Mouse (Mus musculus) heart, adult 2 months (tissue): ENCODE measurements at regions not wholly inside any gene's neighbourhood (a gene's known extent, or its start where the extent isn't known, plus 50 kb on each side); places are given as distances from the start of the nearest gene placed in this dataset.
A peak's percentile ranks its signal among the peaks of the same experiment; 100 is the strongest.

Experiments
- DNase-seq, 2 experiments: peaks; one replicate each; pipeline ENCODE4 v3.0.0; 2021
- H3K27ac ChIP-seq: fragments of 200-600 bp; 2 replicates; pipeline ENCODE4 v1.8.1; 2022
- H3K27me3 ChIP-seq: fragments of 200-500 bp; 2 replicates; pipeline ENCODE4 v1.6.1; 2012; ENCODE audit warnings: mild to moderate bottlenecking, low read length, inconsistent platforms, mixed read lengths; ENCODE audit not compliant: control insufficient read depth, insufficient read depth
- H3K36me3 ChIP-seq: fragments of 200-500 bp; 2 replicates; pipeline ENCODE4 v1.6.1; 2012; ENCODE audit warnings: low read length, inconsistent platforms; ENCODE audit not compliant: control insufficient read depth, insufficient read depth
- H3K4me1 ChIP-seq: fragments of 200-500 bp; 2 replicates; pipeline ENCODE4 v1.6.1; 2011; ENCODE audit warnings: low read length; ENCODE audit not compliant: control insufficient read depth, insufficient read depth
- H3K4me3 ChIP-seq: fragments of 200-600 bp; 2 replicates; pipeline ENCODE4 v1.8.1; 2022
- H3K79me2 ChIP-seq: fragments of 200-500 bp; replicated peaks from 2 replicates; pipeline ENCODE4 v1.6.1; 2012; ENCODE audit warnings: mild to moderate bottlenecking, inconsistent platforms, low read length, moderate library complexity, mixed read lengths; ENCODE audit not compliant: control insufficient read depth, insufficient read depth
- H3K9ac ChIP-seq: fragments of 200-500 bp; 2 replicates; pipeline ENCODE4 v1.6.1; 2012; ENCODE audit warnings: low read depth, mild to moderate bottlenecking, control low read depth, inconsistent platforms, low read length, mixed read lengths
- CTCF ChIP-seq: fragments of 200-600 bp; IDR thresholded peaks from 2 replicates; pipeline ENCODE4 v1.8.1; 2022; ENCODE audit warnings: antibody characterized with exemption, mild to moderate bottlenecking, moderate library complexity
- EP300 ChIP-seq: fragments of 200-500 bp; IDR thresholded peaks from 2 replicates; pipeline ENCODE4 v1.6.1; 2011; ENCODE audit warnings: low read depth, low read length, control low read depth; ENCODE audit not compliant: insufficient read depth
- POLR2A ChIP-seq: fragments of 200-500 bp; IDR thresholded peaks from 2 replicates; pipeline ENCODE4 v1.6.1; 2011; ENCODE audit warnings: mild to moderate bottlenecking, low read depth, low read length, control low read depth; ENCODE audit not compliant: insufficient read depth
- WGBS: fragments of 180-500 bp; shearing (Covaris S2); methylation state at CpG from one replicate; pipeline ENCODE4 v1.1.7; 2018; 5-methylcytosine and 5-hydroxymethylcytosine counted together
- intact Hi-C: fragments of 180-260 bp; cut with DNase I; formaldehyde crosslinking; loops from one replicate; pipeline ENCODE4 v1.15.1; 2025

- Histone ChIP-seq H3K4me1 (no peaks in the 10 kb centered on the region), H3K79me2 (no peaks in the 10 kb centered on the region), H3K27me3 (no peaks in the 10 kb centered on the region), H3K27ac (no peak overlapping the region), H3K9ac (no peak overlapping the region), H3K4me3 (no peak overlapping the region), H3K36me3 (no peaks in the 10 kb centered on the region)
- 57% methylated on average over 7 of the region's 7 CpGs for WGBS
- TF ChIP-seq POLR2A (no peak), EP300 (no peak), CTCF (no peak)
- intact Hi-C loops, result no loop called here
- DNase-seq, result no peak
These were observed 151.2 kb upstream of the Kcnd3 start for GRCm38 (mm10) chr3:105300693-105301548.

DNA sequence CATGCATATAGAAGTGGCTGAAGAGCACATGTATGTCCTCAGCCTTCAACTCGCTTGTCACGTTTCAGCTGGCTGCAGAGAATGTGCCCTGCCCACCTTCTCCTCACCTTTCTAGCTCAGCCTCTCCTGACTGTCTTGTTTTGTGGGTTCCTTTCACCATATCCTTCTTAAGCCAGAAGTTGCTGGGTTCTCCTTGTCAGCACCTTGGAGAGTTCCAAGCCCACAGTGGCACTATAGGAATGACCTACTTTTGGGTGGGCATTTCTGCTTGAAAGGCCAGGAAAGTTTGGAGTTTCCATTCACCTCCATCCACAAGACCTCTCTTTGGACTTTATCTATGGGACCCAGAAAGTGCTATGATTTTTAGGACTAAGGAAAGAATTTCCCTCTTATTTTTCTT lies 144.5 kb upstream of the Kcnd3 start:
- DNase-seq, result no peak
- 32% methylated on average over 2 of the region's 2 CpGs for WGBS
- no peaks in the 10 kb centered on the region for H3K27me3 ChIP-seq

DNA sequence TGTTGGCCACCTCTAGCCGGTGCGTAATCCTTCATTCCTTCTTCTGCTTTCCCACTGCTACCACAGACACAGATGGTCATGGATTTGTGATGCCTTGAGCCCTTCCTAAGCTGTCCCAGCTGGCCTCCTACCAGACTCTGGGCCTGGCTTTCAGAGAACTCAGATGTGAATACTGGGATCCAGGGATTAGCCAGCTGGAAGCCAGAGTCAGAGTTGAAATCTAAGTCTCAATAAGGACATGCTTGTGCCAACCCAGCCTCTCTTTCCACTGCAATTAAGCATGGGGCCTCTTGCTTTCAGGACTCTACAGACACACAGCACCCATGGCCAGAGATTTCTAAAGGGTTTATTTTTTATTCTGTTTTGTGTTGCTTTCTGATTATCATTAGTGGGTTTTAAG lies 143.1 kb upstream of the Kcnd3 start:
- TF ChIP-seq EP300, result no peak
- TF ChIP-seq CTCF, result no peak
- no peak for TF ChIP-seq POLR2A
- Histone ChIP-seq H3K27me3 (no peaks in the 10 kb centered on the region), H3K79me2 (no peaks in the 10 kb centered on the region), H3K36me3 (no peaks in the 10 kb centered on the region), H3K4me1 (no peaks in the 10 kb centered on the region), H3K27ac (no peak overlapping the region), H3K4me3 (no peak overlapping the region), H3K9ac (no peak overlapping the region)
- no peak for DNase-seq
- WGBS, result 87% methylated on average over 2 of the region's 2 CpGs
- intact Hi-C loops, result no loop called here

More for the DNA sequence above, 144.5 kb upstream of the Kcnd3 start:
- intact Hi-C loops, result no loop called here
- Histone ChIP-seq H3K36me3 (no peaks in the 10 kb centered on the region), H3K4me1 (no peaks in the 10 kb centered on the region), H3K4me3 (no peak overlapping the region), H3K79me2 (no peaks in the 10 kb centered on the region), H3K27ac (no peak overlapping the region), H3K9ac (no peak overlapping the region)
- TF ChIP-seq CTCF (no peak), POLR2A (no peak)

- Histone ChIP-seq H3K27me3 (no peaks in the 10 kb centered on the region), H3K36me3 (no peaks in the 10 kb centered on the region), H3K79me2 (no peaks in the 10 kb centered on the region), H3K27ac (no peak overlapping the region), H3K4me3 (no peak overlapping the region), H3K9ac (no peak overlapping the region), H3K4me1 (no peaks in the 10 kb centered on the region; the same call in 1 of the 2 replicates)
- no peak for DNase-seq
- TF ChIP-seq EP300, result 0 out of 2 replicates have a peak, but pooled peaks have one; percentile 65
- TF ChIP-seq CTCF, result no peak
- intact Hi-C loops, result no loop called here
- WGBS, result 73% methylated on average over 4 of the region's 4 CpGs
These were observed 98.9 kb upstream of the Kcnd3 start for GRCm38 (mm10) chr3:105353268-105353667.

DNA sequence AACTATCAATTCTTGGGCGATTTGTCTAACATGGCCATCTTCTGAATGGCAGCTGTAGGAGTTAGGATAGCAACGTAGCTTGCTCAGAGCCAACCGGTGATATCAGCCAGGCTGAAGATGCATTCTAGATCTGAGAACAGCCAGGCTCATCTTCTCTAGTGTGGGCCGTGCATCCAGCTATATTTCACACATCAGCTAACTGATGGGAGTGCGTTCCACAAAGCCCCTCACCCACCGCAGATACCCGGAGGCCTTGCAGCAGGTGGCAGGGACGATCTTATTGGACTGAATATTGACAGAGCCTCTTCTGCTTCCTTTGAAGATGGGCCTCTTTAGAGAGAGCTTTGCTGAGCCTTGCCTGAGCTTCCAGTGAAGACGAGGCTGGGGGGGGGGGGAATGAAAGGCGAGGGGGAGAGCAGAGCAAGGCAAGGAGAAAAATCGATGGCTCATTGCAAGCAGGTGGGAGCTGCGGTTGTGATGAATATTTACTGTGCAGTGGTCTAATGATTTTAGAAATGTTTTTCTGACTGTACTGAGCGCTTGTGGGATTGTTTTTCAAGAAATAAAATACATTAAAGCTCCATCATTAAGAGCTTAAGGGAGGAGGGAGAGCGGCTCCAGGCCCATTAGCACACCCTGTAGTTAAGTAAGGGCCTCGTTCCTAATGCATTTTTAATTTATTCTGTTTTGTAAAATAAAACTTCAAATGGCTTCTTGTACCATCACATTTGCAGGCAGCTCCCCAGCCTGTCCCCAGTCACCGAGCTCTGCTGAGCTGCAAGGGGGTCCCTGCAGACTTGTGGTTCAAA lies 97.8 kb upstream of the Kcnd3 start:
- Histone ChIP-seq H3K27ac (no peak overlapping the region), H3K4me3 (no peak overlapping the region), H3K36me3 (no peaks in the 10 kb centered on the region), H3K79me2 (no peaks in the 10 kb centered on the region), H3K27me3 (no peaks in the 10 kb centered on the region), H3K9ac (no peak overlapping the region), H3K4me1 (no peaks in the 10 kb centered on the region; the same call in 1 of the 2 replicates)
- intact Hi-C loops, result no loop called here
- no peak for TF ChIP-seq CTCF
- TF ChIP-seq POLR2A, result no peak
- TF ChIP-seq EP300, result no peak
- DNase-seq, result no peak
- 85% methylated on average over 16 of the region's 16 CpGs for WGBS

- H3K4me1 ChIP-seq, result no peaks in the 10 kb centered on the region; the same call in 1 of the 2 replicates
- intact Hi-C loops, result no loop called here
- WGBS, result 56% methylated on average over 2 of the region's 2 CpGs
These were observed 94.6 kb upstream of the Kcnd3 start for GRCm38 (mm10) chr3:105357511-105357910.

More at GRCm38 (mm10) chr3:105357511-105357910, 94.6 kb upstream of the Kcnd3 start:
- H3K9ac ChIP-seq, result no peak overlapping the region
- no peaks in the 10 kb centered on the region for H3K79me2 ChIP-seq
- no peak overlapping the region for H3K4me3 ChIP-seq
- no peak for DNase-seq
- H3K27me3 ChIP-seq, result no peaks in the 10 kb centered on the region
- no peak overlapping the region for H3K27ac ChIP-seq
- no peaks in the 10 kb centered on the region for H3K36me3 ChIP-seq
- TF ChIP-seq POLR2A (no peak), CTCF (no peak), EP300 (no peak)
